Mouse (Mus musculus) kidney, embryonic 14.5 days (tissue): ENCODE data around the gene Krtap16-1. TPM values are rescaled to one million over a fixed set of nuclear protein-coding genes. Genes with fewer than 3 reads are reported as not detected.

ENCODE experiments used
- ATAC-seq: fragments of 200-750 bp; cut with Nextera tagmentation; 2 replicates; pipeline ENCODE4 v1.8.0; 2017; ENCODE audit warnings: moderate number of reproducible peaks, mild to moderate bottlenecking, moderate TSS enrichment, moderate library complexity; ENCODE audit not compliant: low FRiP score, low TSS enrichment
- H3K27ac ChIP-seq: fragments of 300-500 bp; sonication (generic); 2 replicates; pipeline ENCODE4 v1.5.1; 2014; ENCODE audit warnings: low read depth, mild to moderate bottlenecking, low read length, moderate library complexity, mixed read lengths
- H3K27me3 ChIP-seq: fragments of 300-500 bp; sonication (generic); 2 replicates; pipeline ENCODE4 v1.6.1; 2014; ENCODE audit warnings: mild to moderate bottlenecking, low read length; ENCODE audit not compliant: control insufficient read depth, insufficient read depth
- H3K36me3 ChIP-seq: fragments of 300-500 bp; sonication (generic); 2 replicates; pipeline ENCODE4 v1.6.1; 2014; ENCODE audit warnings: low read length, mixed read lengths; ENCODE audit not compliant: control insufficient read depth, insufficient read depth
- H3K4me1 ChIP-seq: fragments of 300-500 bp; sonication (generic); 2 replicates; pipeline ENCODE4 v1.6.1; 2014; ENCODE audit warnings: low read length, mixed read lengths; ENCODE audit not compliant: control insufficient read depth, insufficient read depth
- H3K4me2 ChIP-seq: fragments of 300-500 bp; sonication (generic); replicated peaks from 2 replicates; pipeline ENCODE4 v1.6.1; 2014; ENCODE audit warnings: low read depth, mild to moderate bottlenecking, low read length
- H3K4me3 ChIP-seq: fragments of 300-500 bp; sonication (generic); 2 replicates; pipeline ENCODE4 v1.5.1; 2014; ENCODE audit warnings: mild to moderate bottlenecking, low read length
- H3K9ac ChIP-seq: fragments of 300-500 bp; sonication (generic); 2 replicates; pipeline ENCODE4 v1.6.1; 2014; ENCODE audit warnings: low read depth, mild to moderate bottlenecking, low read length, moderate library complexity
- H3K9me3 ChIP-seq: fragments of 300-500 bp; sonication (generic); 2 replicates; pipeline ENCODE4 v1.6.1; 2016; ENCODE audit warnings: low read length; ENCODE audit not compliant: control insufficient read depth
- WGBS: fragments of 180-500 bp; shearing (Covaris S2); extraction: QIAGEN DNeasy Blood & Tissue Kit; methylation state at CpG from one replicate; pipeline ENCODE4 v1.1.7; 2014; 5-methylcytosine and 5-hydroxymethylcytosine counted together
- polyA plus RNA-seq: library from polyadenylated mRNA; unstranded; fragments of >200 nt; fragmentation: Nextera tagmentation; extraction: Ambion mirVana; gene quantifications from 2 replicates; pipeline ENCODE4 v1.2.1, GENCODE M21; 2014

Gene Krtap16-1
- polyA plus RNA-seq, 1 experiment from 2014 or later, result not detected

DNA sequence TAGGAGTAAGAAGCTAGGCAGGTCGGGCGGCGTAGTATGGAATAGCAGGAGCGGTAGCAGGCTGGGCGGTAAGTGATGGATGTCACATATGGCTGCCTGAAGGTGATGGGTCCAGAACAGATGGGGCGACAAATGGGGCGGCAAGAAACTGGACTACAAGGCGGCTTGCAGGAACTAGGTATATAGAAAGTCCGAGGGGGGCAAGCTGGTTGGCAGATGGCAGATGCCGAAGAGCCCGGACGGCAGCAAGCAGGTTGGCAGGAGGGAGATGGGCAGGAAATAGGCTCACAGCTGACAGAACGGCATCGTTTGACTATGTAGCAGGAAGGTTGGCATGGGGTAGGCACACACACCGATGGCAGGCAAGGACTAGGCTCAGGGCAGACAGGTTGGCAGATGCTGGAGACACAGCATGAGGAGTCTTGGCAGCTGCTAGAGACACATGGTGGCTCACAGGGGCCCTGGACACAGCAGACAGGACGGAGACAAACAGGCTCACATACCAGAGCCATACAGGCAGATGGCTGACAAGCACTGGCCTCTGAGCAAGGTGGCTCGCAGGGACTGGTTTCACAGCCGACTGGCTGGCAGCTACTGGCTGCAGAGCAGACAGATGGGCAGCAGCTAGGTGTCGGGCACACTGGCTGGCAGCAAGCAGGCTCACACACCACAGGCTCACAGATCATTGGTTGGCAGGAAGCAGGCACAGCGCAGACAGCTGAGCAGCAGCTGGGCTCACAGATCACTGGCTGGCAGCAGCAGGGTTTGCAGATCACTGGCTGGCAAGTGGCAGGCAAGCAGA is 905 bp downstream of the Krtap16-1 start:
- Histone ChIP-seq H3K27ac (no peak overlapping the region), H3K9me3 (no peaks in the 10 kb centered on the region), H3K36me3 (no peaks in the 10 kb centered on the region), H3K27me3 (no peaks in the 10 kb centered on the region; the same call in none of the 2 replicates), H3K9ac (no peak overlapping the region), H3K4me3 (no peak overlapping the region), H3K4me1 (no peaks in the 10 kb centered on the region), H3K4me2 (no peak overlapping the region)
- ATAC-seq, result no peak
- 75% methylated on average over 20 of the region's 20 CpGs for WGBS

DNA sequence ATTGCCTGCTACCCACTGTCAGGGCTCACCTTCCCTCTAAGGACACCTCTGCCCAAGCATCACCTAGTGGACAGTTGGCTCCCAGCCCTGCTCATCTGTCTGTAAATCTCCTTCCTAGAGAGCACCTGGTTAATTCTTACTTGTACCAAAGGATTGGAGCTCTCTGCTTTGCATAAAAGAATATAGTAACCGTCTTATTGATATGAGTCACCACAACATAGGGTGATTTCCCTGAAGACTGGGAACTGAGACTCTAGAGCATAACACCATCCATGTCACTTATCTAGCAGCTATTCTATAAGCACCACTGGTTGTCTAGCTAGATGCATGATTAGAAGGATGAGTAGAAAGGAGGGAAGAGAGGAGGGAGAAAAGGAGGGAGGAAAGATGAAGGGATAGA is 3.0 kb downstream of the Krtap16-1 start:
- no peaks in the 10 kb centered on the region for H3K4me1 ChIP-seq
- no peaks in the 10 kb centered on the region; the same call in none of the 2 replicates for H3K27me3 ChIP-seq
- ATAC-seq, result no peak
- no peaks in the 10 kb centered on the region for H3K36me3 ChIP-seq
- H3K4me2 ChIP-seq, result no peak overlapping the region
- no peak overlapping the region for H3K4me3 ChIP-seq
- H3K27ac ChIP-seq, result no peak overlapping the region
- H3K9me3 ChIP-seq, result no peaks in the 10 kb centered on the region
- 90% methylated on average over 1 of the region's 1 CpGs for WGBS
- H3K9ac ChIP-seq, result no peak overlapping the region

DNA sequence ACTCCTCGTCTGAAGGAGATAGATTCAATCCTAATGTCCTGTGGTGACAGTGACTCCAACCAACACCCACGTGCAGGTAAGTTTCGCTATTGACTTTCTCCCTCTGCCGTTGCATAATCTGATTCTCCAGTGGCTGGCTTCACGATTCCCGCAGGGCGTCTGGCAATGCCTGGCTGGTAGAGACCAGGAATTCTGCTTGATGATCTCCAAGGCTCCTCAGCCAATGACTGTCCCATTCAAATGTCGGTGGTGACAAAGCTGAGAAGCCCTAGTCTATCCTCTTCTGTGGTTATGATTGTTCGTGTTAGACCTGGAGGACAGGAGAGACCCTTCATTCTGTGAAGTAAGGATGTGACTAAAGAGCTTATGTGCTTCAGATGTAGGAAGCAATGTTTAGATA is 3.7 kb downstream of the Krtap16-1 start:
- Histone ChIP-seq H3K27ac (no peak overlapping the region), H3K27me3 (no peaks in the 10 kb centered on the region; the same call in none of the 2 replicates), H3K36me3 (no peaks in the 10 kb centered on the region), H3K4me1 (no peaks in the 10 kb centered on the region), H3K9ac (no peak overlapping the region), H3K4me2 (no peak overlapping the region), H3K9me3 (no peaks in the 10 kb centered on the region), H3K4me3 (no peak overlapping the region)
- no peak for ATAC-seq
- WGBS, result 87% methylated on average over 9 of the region's 9 CpGs

DNA sequence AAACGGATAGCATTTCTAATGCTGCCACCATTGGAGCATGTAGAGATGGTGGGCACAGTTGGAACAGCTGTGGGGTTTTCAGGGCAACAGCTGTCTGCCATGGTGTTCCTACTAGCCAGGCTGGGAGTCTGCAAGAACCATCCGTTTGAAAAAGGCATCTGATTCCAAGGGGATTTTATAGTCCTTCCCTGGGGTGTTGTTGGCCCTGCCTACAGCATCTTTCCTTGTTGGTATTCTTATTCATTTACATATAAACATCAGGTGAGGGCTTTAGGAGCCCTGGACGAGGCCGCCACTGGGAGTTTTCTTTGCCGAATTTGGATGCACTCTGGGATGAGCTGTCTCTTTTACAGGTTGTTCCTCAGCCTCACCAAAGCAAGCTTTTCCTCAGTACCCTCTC is 7.4 kb downstream of the Krtap16-1 start, which contains the start of gene Krtap29-1:
Krtap29-1 (minus strand) TSS at position 101 of the 400 bp plus-strand sequence.
- H3K4me1 ChIP-seq, result no peaks in the 10 kb centered on the region
- WGBS, result 66% methylated on average over 5 of the region's 5 CpGs
- no peak within 1 kb of the TSS for H3K9ac ChIP-seq
- H3K9me3 ChIP-seq, result no peaks in the 10 kb centered on the region
- no peak within 1 kb of the TSS for H3K4me2 ChIP-seq
- H3K36me3 ChIP-seq, result no peaks in the 10 kb centered on the region
- no peaks in the 10 kb centered on the region for H3K27me3 ChIP-seq
- no peak within 1 kb of the TSS for H3K27ac ChIP-seq
- H3K4me3 ChIP-seq, result no peak within 1 kb of the TSS
- ATAC-seq, result no peak

DNA sequence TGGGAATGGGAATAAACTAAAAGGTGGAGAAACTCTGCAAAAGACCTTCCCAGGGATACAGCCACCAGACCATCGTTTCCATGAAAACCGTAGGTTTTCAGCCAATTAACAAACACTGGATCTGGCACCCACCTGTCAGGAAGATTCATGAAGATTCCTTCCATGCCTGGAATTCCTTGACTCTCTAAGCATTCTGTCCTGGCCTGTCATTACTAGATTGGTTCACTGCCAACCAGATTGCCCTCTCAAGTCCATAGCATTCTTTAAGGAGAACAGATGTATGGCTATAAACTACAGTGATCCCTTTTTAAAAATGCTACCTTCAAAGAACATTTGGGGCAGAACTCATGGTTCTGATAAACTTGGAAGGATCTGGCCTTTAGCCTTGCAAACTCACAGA is 20.4 kb downstream of the Krtap16-1 start:
- no peak for ATAC-seq
- Histone ChIP-seq H3K27me3 (no peaks in the 10 kb centered on the region), H3K9ac (no peak overlapping the region), H3K27ac (no peak overlapping the region), H3K4me1 (no peaks in the 10 kb centered on the region), H3K9me3 (no peaks in the 10 kb centered on the region), H3K4me3 (no peak overlapping the region), H3K36me3 (no peaks in the 10 kb centered on the region), H3K4me2 (no peak overlapping the region)
- WGBS, result 67% methylated on average over 2 of the region's 2 CpGs

DNA sequence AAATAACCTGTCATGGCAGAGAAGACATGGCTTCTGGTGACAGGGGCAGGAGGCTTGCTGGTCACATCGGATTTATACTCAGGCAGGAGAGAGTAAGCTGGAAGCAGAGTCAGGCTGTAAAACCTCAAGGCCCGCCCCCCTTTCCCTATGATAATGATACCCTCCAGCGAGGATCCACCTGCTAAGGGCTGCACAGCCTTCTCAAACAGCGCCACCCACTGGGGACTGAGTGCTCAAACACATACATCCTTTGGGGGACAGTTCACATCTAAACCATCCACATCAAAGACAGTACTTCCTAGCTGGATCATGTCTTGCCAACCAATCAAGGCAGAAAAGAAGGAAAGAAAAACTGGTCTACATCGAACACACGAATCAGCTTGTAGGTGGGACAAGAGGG is 22.2 kb downstream of the Krtap16-1 start:
- H3K36me3 ChIP-seq, result no peaks in the 10 kb centered on the region
- H3K4me2 ChIP-seq, result no peak overlapping the region
- 43% methylated on average over 6 of the region's 6 CpGs for WGBS
- H3K27ac ChIP-seq, result no peak overlapping the region
- H3K9me3 ChIP-seq, result no peaks in the 10 kb centered on the region
- no peaks in the 10 kb centered on the region for H3K4me1 ChIP-seq
- no peak overlapping the region for H3K9ac ChIP-seq
- H3K4me3 ChIP-seq, result no peak overlapping the region
- no peak for ATAC-seq
- H3K27me3 ChIP-seq, result no peaks in the 10 kb centered on the region

DNA sequence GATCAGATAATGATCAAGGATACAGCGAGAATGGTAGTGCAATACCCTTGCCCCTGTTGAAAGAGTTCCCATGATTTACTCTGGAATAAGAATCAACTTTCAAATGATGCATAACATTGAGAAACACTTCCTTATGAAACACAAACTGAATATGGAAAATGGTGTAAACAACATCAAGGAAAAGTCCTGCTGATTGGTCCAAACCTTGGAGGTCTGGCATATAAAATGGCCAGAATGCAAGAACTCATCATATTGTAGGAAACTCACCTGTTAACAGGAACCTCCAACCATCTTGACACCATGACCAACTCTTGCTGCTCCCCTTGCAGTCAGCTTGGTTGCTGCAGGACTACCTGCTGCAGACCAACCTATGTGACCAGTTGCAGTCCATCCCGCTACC is 38.2 kb downstream of the Krtap16-1 start, which contains the start of gene Krtap9-5:
Krtap9-5 (plus strand) TSS at position 301 of the 400 bp plus-strand sequence.
- H3K4me1 ChIP-seq, result no peaks in the 10 kb centered on the region
- H3K4me3 ChIP-seq, result no peak within 1 kb of the TSS
- H3K9ac ChIP-seq, result no peak within 1 kb of the TSS
- no peaks in the 10 kb centered on the region for H3K36me3 ChIP-seq
- no peaks in the 10 kb centered on the region for H3K27me3 ChIP-seq
- H3K4me2 ChIP-seq, result no peak within 1 kb of the TSS
- H3K9me3 ChIP-seq, result no peaks in the 10 kb centered on the region
- WGBS, result 80% methylated on average over 2 of the region's 2 CpGs
- H3K27ac ChIP-seq, result no peak within 1 kb of the TSS
- no peak for ATAC-seq

DNA sequence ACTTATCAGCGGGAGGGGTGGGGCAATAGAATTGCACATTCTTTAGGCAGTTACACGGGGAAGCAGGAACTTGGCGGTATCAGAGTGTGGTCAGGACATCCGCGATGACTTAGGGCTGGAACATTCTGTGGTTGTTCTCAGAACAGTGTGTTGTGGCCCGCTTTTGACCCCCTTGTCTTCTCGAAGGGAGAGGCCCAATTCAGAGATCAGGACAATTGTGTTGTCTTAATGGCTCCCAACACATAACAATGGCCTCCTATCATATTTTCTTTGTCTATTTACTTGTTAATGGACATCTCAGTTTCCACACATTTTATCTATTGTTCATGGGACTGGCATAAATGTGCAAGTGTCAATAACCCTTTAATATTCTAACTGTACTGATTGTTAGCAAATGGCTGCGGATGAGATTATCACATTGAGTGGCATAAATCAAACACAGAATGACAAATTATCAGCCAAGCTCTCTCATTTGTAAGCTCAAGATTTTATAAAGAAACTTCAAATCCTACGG is 48.6 kb downstream of the Krtap16-1 start:
- no peak overlapping the region for H3K4me2 ChIP-seq
- H3K9me3 ChIP-seq, result no peaks in the 10 kb centered on the region
- WGBS, result 87% methylated on average over 9 of the region's 9 CpGs
- H3K36me3 ChIP-seq, result no peaks in the 10 kb centered on the region
- H3K4me1 ChIP-seq, result no peaks in the 10 kb centered on the region
- H3K4me3 ChIP-seq, result no peak overlapping the region
- H3K9ac ChIP-seq, result no peak overlapping the region
- no peaks in the 10 kb centered on the region for H3K27me3 ChIP-seq
- H3K27ac ChIP-seq, result no peak overlapping the region
- ATAC-seq, result no peak

DNA sequence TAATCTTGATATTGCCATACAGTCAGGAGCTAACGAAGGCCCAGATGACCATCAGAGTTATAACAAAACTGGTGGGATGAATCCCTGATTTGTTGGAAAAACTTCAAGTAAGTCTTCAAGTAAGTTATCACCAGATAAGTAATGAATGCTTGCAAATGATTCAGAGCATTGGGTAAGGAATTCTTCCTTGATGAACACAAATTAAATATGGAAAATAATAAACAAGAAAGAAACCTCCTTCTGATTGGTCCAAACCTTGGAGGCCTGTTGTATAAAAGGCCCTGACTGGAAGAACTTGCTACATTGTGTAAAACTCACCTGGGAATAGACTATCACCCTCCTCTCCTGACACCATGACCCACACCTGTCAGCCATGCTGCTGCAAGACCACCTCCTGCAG is 50.4 kb downstream of the Krtap16-1 start, which contains the start of gene Krtap31-2:
Krtap31-2 (plus strand) TSS at position 301 of the 400 bp plus-strand sequence.
- 82% methylated on average over 1 of the region's 1 CpGs for WGBS

More for the DNA sequence above, 50.4 kb downstream of the Krtap16-1 start, which contains the start of gene Krtap31-2:
- Histone ChIP-seq H3K4me2 (no peak within 1 kb of the TSS), H3K27me3 (no peaks in the 10 kb centered on the region), H3K36me3 (no peaks in the 10 kb centered on the region), H3K4me3 (no peak within 1 kb of the TSS), H3K9ac (no peak within 1 kb of the TSS), H3K4me1 (no peaks in the 10 kb centered on the region), H3K9me3 (no peaks in the 10 kb centered on the region), H3K27ac (no peak within 1 kb of the TSS)
- no peak for ATAC-seq
